Mouse (Mus musculus): ENCODE results near the gene D2hgdh.
"Not testable (repeated sequence)": the region's sequence is repeated elsewhere in the genome, so short reads cannot be mapped to it uniquely, and the experiment has no call there.

- not testable (repeated sequence) for TF ChIP-seq CTCF (IDR thresholded peaks at IDR 0.05; ENCODE audit: low read depth, low read length); TAL1 (conservative IDR thresholded peaks at IDR 0.05; ENCODE audit: low read depth, low read length)
Measured at GRCm38 (mm10) chr1:93890936-93891335, 66.2 kb downstream of the D2hgdh start.

Measured in G1E (cell line).